ENCODE assay signal across 19 mouse cellular contexts in the genomic region with DNA sequence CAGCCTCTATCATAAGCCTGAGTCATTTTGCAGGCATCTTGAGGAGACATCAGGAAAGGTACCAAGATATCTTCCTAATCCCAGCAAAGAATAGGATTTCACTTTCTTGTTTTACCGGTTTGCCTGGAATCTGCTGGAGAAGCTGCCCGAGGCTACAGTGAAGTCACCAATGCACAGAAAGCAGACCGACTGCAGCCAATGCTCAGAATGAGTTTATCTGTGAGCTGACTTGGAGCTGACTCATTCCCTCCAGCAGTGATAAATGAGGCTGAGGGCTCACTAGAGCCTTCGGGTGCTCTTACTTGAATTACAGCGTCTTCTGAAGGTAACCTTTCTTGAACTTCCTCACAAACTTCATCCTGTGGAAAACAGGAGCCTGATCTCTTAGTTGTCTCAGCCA. TPM values are rescaled to one million over a fixed set of nuclear protein-coding genes. Genes with fewer than 3 reads are reported as not detected.
DNase-seq lines count a peak whose midpoint lies in the region; ATAC-seq and TF ChIP-seq lines count a peak whose summit lies in the region.
"Had no signal": no experiment of that assay in that cellular context is flagged by ENCODE, and none has a peak within 500 bp of the region (broad histone marks: within the 10 kb centered on the region; RNA-seq: fewer than 3 reads in every experiment).

No protein-coding gene starts in this region.

- ATAC-seq in stomach, embryonic 16.5 days (ENCODE audit: insufficient read depth, low FRiP score), result 0 out of 2 replicates have a peak, but pooled peaks have one; percentile 50
- ATAC-seq in stomach, postnatal 0 days (ENCODE audit: low FRiP score, low TSS enrichment), result no peak
- no peak for ATAC-seq in hindbrain, embryonic 16.5 days

- WGBS in stomach, embryonic 16.5 days, result 15% methylated on average over 5 of the region's 5 CpGs
- WGBS in stomach, postnatal 0 days, result 8% methylated on average over 5 of the region's 5 CpGs
- 79% methylated on average over 5 of the region's 5 CpGs for WGBS in hindbrain, embryonic 16.5 days

- H3K4me2 ChIP-seq in stomach, embryonic 16.5 days (ENCODE audit: low read depth, low read length), result no peak overlapping the region
- H3K4me2 ChIP-seq in stomach, postnatal 0 days (replicated peaks; ENCODE audit: low read depth), result no peak overlapping the region
- no peak overlapping the region for H3K4me2 ChIP-seq in hindbrain, embryonic 16.5 days (ENCODE audit: low read length)
- H3K4me2 ChIP-seq: embryonic facial prominence, embryonic 13.5 days; liver, embryonic 11.5 days; midbrain, embryonic 12.5 days had no signal

- TF ChIP-seq EP300 in stomach, postnatal 0 days (optimal IDR thresholded peaks at IDR 0.05), result no peak

- no peaks in the 10 kb centered on the region for H3K36me3 ChIP-seq in stomach, embryonic 16.5 days (ENCODE audit: control insufficient read depth, insufficient read depth, low read length)
- no peaks in the 10 kb centered on the region for H3K36me3 ChIP-seq in stomach, postnatal 0 days (ENCODE audit: control insufficient read depth, insufficient read depth, low read length)
- no peaks in the 10 kb centered on the region for H3K36me3 ChIP-seq in hindbrain, embryonic 16.5 days (ENCODE audit: control insufficient read depth, insufficient read depth, low read length)
- H3K36me3 ChIP-seq: embryonic facial prominence, embryonic 13.5 days; hindbrain, embryonic 10.5 days; midbrain, embryonic 12.5 days had no signal

- TF ChIP-seq CTCF in stomach, postnatal 0 days (IDR thresholded peaks at IDR 0.05; ENCODE audit: low read depth), result no peak

- DNase-seq in embryo, embryonic 10 days (ENCODE audit: low spot score), result peak; percentile 33
- DNase-seq in embryo, embryonic 9.5 days (ENCODE audit: extremely low spot score), result no peak
- DNase-seq in stomach, postnatal 0 days (ENCODE audit: low spot score), result no peak
- DNase-seq in adrenal gland, postnatal 36 days, result peak; percentile 47 to 55
- DNase-seq in frontal cortex, postnatal 14 days (ENCODE audit: low spot score in 2 of 2), result no peak
- no peak for DNase-seq in heart, adult 18-20 months
- DNase-seq: B cell, adult 2 months; cerebellum, postnatal 14 days; gastrocnemius, postnatal 36 days; lung, adult 2 months; lung, postnatal 4 days; retina, postnatal 1 day; thymus, postnatal 4 days had no signal

- H3K9ac ChIP-seq in stomach, embryonic 16.5 days (ENCODE audit: low read length), result no peak overlapping the region
- H3K9ac ChIP-seq in stomach, postnatal 0 days (ENCODE audit: low read length), result no peak overlapping the region
- H3K9ac ChIP-seq in hindbrain, embryonic 16.5 days (ENCODE audit: low read depth, low read length), result no peak overlapping the region
- H3K9ac ChIP-seq: embryonic facial prominence, embryonic 13.5 days; midbrain, embryonic 12.5 days had no signal

- H3K4me3 ChIP-seq in stomach, embryonic 16.5 days (replicated peaks; ENCODE audit: low read length), result no peak overlapping the region
- no peak overlapping the region for H3K4me3 ChIP-seq in stomach, postnatal 0 days (ENCODE audit: low read depth, low read length)
- no peak overlapping the region for H3K4me3 ChIP-seq in hindbrain, embryonic 16.5 days (ENCODE audit: low read length)
- H3K4me3 ChIP-seq: embryonic facial prominence, embryonic 13.5 days; hindbrain, embryonic 10.5 days; midbrain, embryonic 12.5 days had no signal

- no peaks in the 10 kb centered on the region for H3K4me1 ChIP-seq in stomach, embryonic 16.5 days (ENCODE audit: control insufficient read depth, insufficient read depth, low read length)
- no peaks in the 10 kb centered on the region for H3K4me1 ChIP-seq in stomach, postnatal 0 days (replicated peaks; ENCODE audit: control insufficient read depth, insufficient read depth)
- H3K4me1 ChIP-seq in hindbrain, embryonic 16.5 days (ENCODE audit: control insufficient read depth, insufficient read depth, low read depth, low read length), result no peaks in the 10 kb centered on the region
- H3K4me1 ChIP-seq: hindbrain, embryonic 10.5 days; midbrain, embryonic 12.5 days had no signal

- H3K27me3 ChIP-seq in stomach, embryonic 16.5 days (ENCODE audit: control insufficient read depth, insufficient read depth, low read length), result no peaks in the 10 kb centered on the region
- no peaks in the 10 kb centered on the region for H3K27me3 ChIP-seq in stomach, postnatal 0 days (ENCODE audit: control insufficient read depth, insufficient read depth, low read length)
- no peaks in the 10 kb centered on the region for H3K27me3 ChIP-seq in hindbrain, embryonic 16.5 days (replicated peaks; ENCODE audit: control insufficient read depth, insufficient read depth, low read length)
- H3K27me3 ChIP-seq: embryonic facial prominence, embryonic 13.5 days; midbrain, embryonic 12.5 days had no signal

- no peak overlapping the region for H3K27ac ChIP-seq in stomach, embryonic 16.5 days (ENCODE audit: low read length)
- no peak overlapping the region for H3K27ac ChIP-seq in stomach, postnatal 0 days (replicated peaks)
- no peak overlapping the region for H3K27ac ChIP-seq in hindbrain, embryonic 16.5 days (ENCODE audit: low read depth, low read length)
- H3K27ac ChIP-seq: embryonic facial prominence, embryonic 13.5 days; hindbrain, embryonic 10.5 days; midbrain, embryonic 12.5 days had no signal

- H3K9me3 ChIP-seq in stomach, embryonic 16.5 days (replicated peaks; ENCODE audit: control insufficient read depth, low read length), result no peaks in the 10 kb centered on the region
- no peaks in the 10 kb centered on the region for H3K9me3 ChIP-seq in stomach, postnatal 0 days (ENCODE audit: control insufficient read depth, low read length)
- H3K9me3 ChIP-seq in hindbrain, embryonic 16.5 days (ENCODE audit: control insufficient read depth, low read length), result no peaks in the 10 kb centered on the region
- H3K9me3 ChIP-seq: embryonic facial prominence, embryonic 13.5 days; hindbrain, embryonic 10.5 days; midbrain, embryonic 12.5 days had no signal

RNA-seq across cellular contexts. Expression of a gene that starts 20.5 kb away (rescaled TPM):
- polyA plus RNA-seq in stomach, embryonic 16.5 days (2015; fragmentation: Nextera tagmentation; extraction: Ambion mirVana), result 181 and 188 TPM in 2 replicates
- 94.5 and 95.2 TPM in 2 replicates for polyA plus RNA-seq in stomach, postnatal 0 days (2015; fragmentation: Nextera tagmentation; extraction: Ambion mirVana)
- total RNA-seq in adrenal gland, postnatal 36 days (2021), result 100 to 1,000 TPM; 126 to 154 TPM
- polyA plus RNA-seq in hindbrain, embryonic 16.5 days (2015; fragmentation: Nextera tagmentation; extraction: Ambion mirVana), result 920 and 1,089 TPM in 2 replicates
- total RNA-seq in heart, adult 18-20 months (2021), result 10 to 100 TPM; 45.4 to 46.0 TPM

Comparison
In these comparisons a context has a peak if more than half of its experiments do, and no peak if none do; other contexts are left out.
1. DNase-seq: peak in embryo, embryonic 10 days (single experiment) and adrenal gland, postnatal 36 days (2 of 2); none in embryo, embryonic 9.5 days (single experiment), stomach, postnatal 0 days (single experiment), frontal cortex, postnatal 14 days (0 of 2) and heart, adult 18-20 months (0 of 2).